Mouse (Mus musculus) E14TG2a.4 (cell line): ENCODE measurements around the gene Fat3.

ENCODE experiments used
- CTCF ChIP-seq: conservative IDR thresholded peaks from 2 replicates; pipeline ENCODE4 v1.5.1; 2014; ENCODE audit warnings: low read length
- POU5F1 ChIP-seq: IDR thresholded peaks from 2 replicates; pipeline ENCODE4 v1.6.1; 2014; ENCODE audit warnings: low read length, borderline replicate concordance

- no peak for TF ChIP-seq CTCF
- no peak for TF ChIP-seq POU5F1
Observed at GRCm38 (mm10) chr9:15927378-15928083, 573.6 kb downstream of the Fat3 start.
